Mouse (Mus musculus) lung, embryonic 14.5 days (tissue): ENCODE data around the gene Chrm2. TPM values are rescaled to one million over a fixed set of nuclear protein-coding genes. Genes with fewer than 3 reads are reported as not detected.

Experiments
- ATAC-seq: fragments of 200-750 bp; cut with Nextera tagmentation; 2 replicates; pipeline ENCODE4 v1.8.0; 2017; ENCODE audit warnings: mild to moderate bottlenecking, moderate TSS enrichment, moderate library complexity; ENCODE audit not compliant: insufficient read depth
- DNase-seq: peaks from one replicate; pipeline ENCODE4 v3.0.0-alpha.2; 2015
- H3K27ac ChIP-seq: fragments of 300-500 bp; sonication (generic); 2 replicates; pipeline ENCODE4 v1.5.1; 2014; ENCODE audit warnings: low read depth, mild to moderate bottlenecking, moderate library complexity
- H3K27me3 ChIP-seq: fragments of 300-500 bp; sonication (generic); 2 replicates; pipeline ENCODE4 v1.6.1; 2014; ENCODE audit warnings: low read length, control low read depth; ENCODE audit not compliant: insufficient read depth
- H3K36me3 ChIP-seq: fragments of 300-500 bp; sonication (generic); 2 replicates; pipeline ENCODE4 v1.6.1; 2014; ENCODE audit warnings: control low read depth; ENCODE audit not compliant: insufficient read depth
- H3K4me1 ChIP-seq: fragments of 300-500 bp; sonication (generic); 2 replicates; pipeline ENCODE4 v1.6.1; 2014; ENCODE audit warnings: antibody characterized with exemption, control low read depth; ENCODE audit not compliant: insufficient read depth
- H3K4me2 ChIP-seq: fragments of 300-500 bp; sonication (generic); 2 replicates; pipeline ENCODE4 v1.6.1; 2014; ENCODE audit warnings: mild to moderate bottlenecking
- H3K4me3 ChIP-seq: fragments of 300-500 bp; sonication (generic); 2 replicates; pipeline ENCODE4 v1.5.1; 2014; ENCODE audit warnings: low read depth, low read length
- H3K9ac ChIP-seq: fragments of 300-500 bp; sonication (generic); 2 replicates; pipeline ENCODE4 v1.6.1; 2014
- H3K9me3 ChIP-seq: fragments of 300-500 bp; sonication (generic); 2 replicates; pipeline ENCODE4 v1.6.1; 2016; ENCODE audit warnings: low read depth, low read length, control low read depth
- CTCF ChIP-seq: IDR thresholded peaks from 2 replicates; pipeline ENCODE4 v1.5.1; 2016; ENCODE audit warnings: antibody characterized with exemption, low read depth
- WGBS: fragments of 180-500 bp; shearing (Covaris S2); extraction: QIAGEN DNeasy Blood & Tissue Kit; methylation state at CpG from one replicate; pipeline ENCODE4 v1.1.7; 2014; 5-methylcytosine and 5-hydroxymethylcytosine counted together
- microRNA counts: library from miRNA; unstranded; fragments of <30 nt; microRNA quantifications from one replicate; lab custom pipeline; 2016
- microRNA-seq: library from miRNA; unstranded; fragments of <30 nt; microRNA quantifications from one replicate; pipeline ENCODE4, GENCODE M21; 2016; ENCODE audit warnings: borderline number of aligned reads
- polyA plus RNA-seq: library from polyadenylated mRNA; unstranded; fragments of >200 nt; fragmentation: Nextera tagmentation; extraction: Ambion mirVana; gene quantifications from 2 replicates; pipeline ENCODE4 v1.2.1, GENCODE M21; 2014

The Chrm2 gene
- polyA plus RNA-seq, 1 experiment from 2014 or later: 3.5 TPM

GRCm38 (mm10) chr6:36516508-36516907 is 128.6 kb downstream of the Chrm2 start:
- DNase-seq (no peak), ATAC-seq (no peak; the same call in 1 of the 2 replicates)
- H3K27me3 ChIP-seq: no peaks in the 10 kb centered on the region
- H3K4me1 ChIP-seq: no peaks in the 10 kb centered on the region
- no peak overlapping the region for H3K4me3 ChIP-seq
- no peak for TF ChIP-seq CTCF
- H3K9ac ChIP-seq: no peak overlapping the region
- no peaks in the 10 kb centered on the region for H3K36me3 ChIP-seq
- H3K4me2 ChIP-seq: no peak overlapping the region
- no peak overlapping the region for H3K27ac ChIP-seq
- 76% methylated on average over 4 of the region's 4 CpGs for WGBS
- no peaks in the 10 kb centered on the region for H3K9me3 ChIP-seq

GRCm38 (mm10) chr6:36517242-36517641 is 129.4 kb downstream of the Chrm2 start:
- Histone ChIP-seq H3K4me1 (no peaks in the 10 kb centered on the region), H3K4me2 (no peak overlapping the region; the same call in 1 of the 2 replicates), H3K36me3 (no peaks in the 10 kb centered on the region), H3K27me3 (no peaks in the 10 kb centered on the region), H3K4me3 (no peak overlapping the region), H3K9ac (no peak overlapping the region), H3K27ac (peak overlapping the region; percentile 15; the same call in 1 of the 2 replicates), H3K9me3 (no peaks in the 10 kb centered on the region)
- DNase-seq (peak; percentile 89), ATAC-seq (peak; percentile 79; the same call in 1 of the 2 replicates)
- WGBS: 22% methylated on average over 5 of the region's 5 CpGs
- no peak for TF ChIP-seq CTCF

GRCm38 (mm10) chr6:36523599-36523998 is 135.7 kb downstream of the Chrm2 start:
- Histone ChIP-seq H3K4me3 (no peak overlapping the region), H3K4me2 (no peak overlapping the region), H3K9me3 (no peaks in the 10 kb centered on the region), H3K27ac (no peak overlapping the region), H3K36me3 (no peaks in the 10 kb centered on the region), H3K9ac (no peak overlapping the region), H3K4me1 (no peaks in the 10 kb centered on the region), H3K27me3 (no peaks in the 10 kb centered on the region)
- ATAC-seq (no peak), DNase-seq (no peak)
- no peak for TF ChIP-seq CTCF
- 87% methylated on average over 11 of the region's 11 CpGs for WGBS

DNA sequence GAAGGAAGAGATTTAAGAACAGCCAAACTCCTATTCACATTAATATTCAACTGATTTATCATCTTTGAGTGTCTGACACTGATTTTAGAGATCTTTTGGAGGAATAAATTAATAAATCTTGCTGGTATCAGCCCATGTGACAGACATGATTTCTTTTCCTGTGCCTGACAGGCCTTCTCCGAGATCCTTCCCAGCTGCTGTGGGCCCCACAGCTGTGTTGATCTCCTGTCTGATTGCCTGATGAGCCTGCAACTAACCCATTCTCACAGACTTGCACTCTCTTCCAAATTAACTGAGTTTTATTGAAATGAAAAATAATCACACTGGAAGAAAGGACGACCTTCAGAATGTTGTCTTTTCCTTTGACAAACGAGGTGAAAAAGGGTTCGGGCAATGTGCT is 140.6 kb downstream of the Chrm2 start:
- WGBS: 29% methylated on average over 4 of the region's 4 CpGs
- ATAC-seq: peak; percentile 65; the same call in 1 of the 2 replicates
- no peak for TF ChIP-seq CTCF

GRCm38 (mm10) chr6:36541247-36541646 is 153.4 kb downstream of the Chrm2 start:
- Histone ChIP-seq H3K4me2 (no peak overlapping the region), H3K9me3 (no peaks in the 10 kb centered on the region), H3K9ac (no peak overlapping the region), H3K4me3 (no peak overlapping the region), H3K36me3 (no peaks in the 10 kb centered on the region), H3K4me1 (no peaks in the 10 kb centered on the region), H3K27ac (no peak overlapping the region), H3K27me3 (no peaks in the 10 kb centered on the region)
- 71% methylated on average over 6 of the region's 6 CpGs for WGBS
- no peak for DNase-seq
- TF ChIP-seq CTCF: no peak
- ATAC-seq: no peak

More for the DNA sequence above, 140.6 kb downstream of the Chrm2 start:
- Histone ChIP-seq H3K36me3 (no peaks in the 10 kb centered on the region), H3K27me3 (no peaks in the 10 kb centered on the region), H3K4me3 (no peak overlapping the region), H3K4me1 (no peaks in the 10 kb centered on the region), H3K9me3 (no peaks in the 10 kb centered on the region), H3K4me2 (no peak overlapping the region), H3K27ac (no peak overlapping the region), H3K9ac (no peak overlapping the region)
- DNase-seq: peak; percentile 51

DNA sequence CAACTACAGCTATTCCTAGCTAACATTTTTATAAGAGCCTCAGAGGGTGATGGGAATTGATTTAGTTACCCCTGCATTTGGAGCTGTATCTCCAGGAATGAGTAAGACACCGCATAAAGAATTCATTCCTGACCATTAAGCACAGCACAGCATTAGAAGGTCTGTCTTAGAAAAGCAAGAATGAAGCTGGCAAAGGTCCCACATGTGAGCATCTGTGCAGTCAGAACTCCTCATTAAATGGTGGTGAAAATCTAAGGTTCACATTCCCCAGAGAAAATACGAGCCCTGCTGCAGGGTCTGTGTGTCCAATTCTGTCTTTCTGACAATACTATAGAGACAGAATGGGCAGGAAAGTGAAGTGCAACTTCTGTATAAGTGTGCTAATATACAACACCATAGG is 179.0 kb downstream of the Chrm2 start:
- Histone ChIP-seq H3K4me2 (no peak overlapping the region), H3K4me1 (no peaks in the 10 kb centered on the region), H3K9me3 (no peaks in the 10 kb centered on the region), H3K36me3 (no peaks in the 10 kb centered on the region), H3K4me3 (no peak overlapping the region), H3K9ac (no peak overlapping the region), H3K27me3 (no peaks in the 10 kb centered on the region), H3K27ac (no peak overlapping the region)
- no peak for ATAC-seq
- WGBS: 63% methylated on average over 2 of the region's 2 CpGs
- no peak for TF ChIP-seq CTCF
- DNase-seq: no peak

MicroRNAs within 50 kb of the gene (microRNA counts, 519-probe panel; counts per million panel counts)
- 30.5 counts per million for microRNA mmu-miR-490 (lab: Ali Mortazavi, UCI)

Small RNA genes lying within 50 kb of the gene (microRNA-seq; reads per million reads assigned to microRNA genes)
- gene Mir490: 29.2 reads per million, percentile 35 among the genes with 10 or more reads in this experiment
